Mouse (Mus musculus) T-helper 2 cell (primary cell): ENCODE results near the gene Ttc13.

Experiments used
- in situ Hi-C: fragments of 300-600 bp; cut with MboI, MseI; formaldehyde crosslinking; loops from one replicate; pipeline ENCODE4 v1.15.1; 2025; ENCODE audit warnings: high pct_unique_total_duplicates

The Ttc13 gene

GRCm38 (mm10) chr8:124704376-124704775 lies 17.4 kb downstream of the Ttc13 start:
- in situ Hi-C loops, result no loop called here

DNA sequence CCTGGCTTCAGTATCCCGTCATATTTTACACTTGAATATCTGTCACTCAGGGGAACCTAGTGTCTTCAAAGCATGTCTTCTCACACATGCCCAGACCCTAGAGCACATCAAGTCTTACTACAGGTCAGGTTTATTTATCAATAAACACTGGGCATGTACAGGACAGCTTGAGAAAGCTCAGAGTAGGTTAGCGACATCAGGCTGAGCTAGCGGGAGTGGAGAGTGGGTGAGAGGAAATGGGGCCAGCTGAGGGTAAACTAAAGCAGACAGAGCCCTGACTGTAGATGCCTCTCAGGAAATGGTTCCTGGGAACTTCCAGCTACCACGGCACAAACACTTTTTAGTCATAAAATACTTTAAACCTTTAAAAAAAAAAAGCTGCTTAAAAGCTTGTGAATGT lies 18.3 kb downstream of the Ttc13 start:
- in situ Hi-C loops, result no loop called here

- in situ Hi-C loops, result no loop called here
Measured at GRCm38 (mm10) chr8:124702183-124702582, 19.6 kb downstream of the Ttc13 start.

- in situ Hi-C loops, result no loop called here
Measured at GRCm38 (mm10) chr8:124701023-124701422, 20.8 kb downstream of the Ttc13 start.

DNA sequence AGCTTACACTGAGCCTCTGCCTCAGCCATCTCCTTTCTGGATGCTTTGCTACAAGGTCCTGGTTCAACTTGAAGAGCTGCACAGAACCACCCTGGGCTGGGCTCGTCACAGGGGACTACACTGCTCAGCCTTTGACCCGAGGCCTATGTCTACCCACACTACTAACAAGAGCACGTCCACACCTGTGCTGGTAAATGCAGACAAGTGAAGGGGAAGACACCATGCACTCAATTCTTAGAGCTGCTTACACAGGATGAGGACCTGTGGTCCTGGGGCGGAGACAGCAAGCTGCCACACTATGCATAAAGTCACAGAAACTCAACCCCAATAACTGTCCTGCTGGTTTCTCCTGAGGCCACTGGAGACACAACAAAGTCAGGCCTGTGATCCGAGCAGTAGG lies 21.5 kb downstream of the Ttc13 start:
- in situ Hi-C loops, result no loop called here

GRCm38 (mm10) chr8:124695424-124696100 lies 26.2 kb downstream of the Ttc13 start:
- in situ Hi-C loops, result no loop called here

GRCm38 (mm10) chr8:124691706-124692105 lies 30.1 kb downstream of the Ttc13 start:
- in situ Hi-C loops, result no loop called here

DNA sequence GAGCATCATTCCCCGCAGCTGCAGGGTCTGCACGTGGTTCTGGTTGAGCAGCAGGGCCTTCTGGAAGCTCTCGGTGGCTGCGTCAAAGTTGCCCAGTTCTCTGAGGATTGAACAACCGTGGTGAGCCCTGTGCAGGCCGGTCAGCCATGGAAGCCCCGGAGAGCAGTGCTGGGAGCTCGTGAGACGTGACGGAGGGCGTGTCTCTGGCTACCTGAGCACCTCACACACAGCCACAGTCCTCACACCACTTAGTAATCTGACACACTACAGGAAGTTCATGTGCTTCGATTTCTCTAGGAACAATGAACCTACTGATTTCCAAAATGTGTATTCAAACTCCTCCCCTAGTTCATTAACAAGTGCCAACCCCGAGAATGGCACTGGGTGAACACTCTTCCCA lies 32.9 kb downstream of the Ttc13 start:
- in situ Hi-C loops, result no loop called here

DNA sequence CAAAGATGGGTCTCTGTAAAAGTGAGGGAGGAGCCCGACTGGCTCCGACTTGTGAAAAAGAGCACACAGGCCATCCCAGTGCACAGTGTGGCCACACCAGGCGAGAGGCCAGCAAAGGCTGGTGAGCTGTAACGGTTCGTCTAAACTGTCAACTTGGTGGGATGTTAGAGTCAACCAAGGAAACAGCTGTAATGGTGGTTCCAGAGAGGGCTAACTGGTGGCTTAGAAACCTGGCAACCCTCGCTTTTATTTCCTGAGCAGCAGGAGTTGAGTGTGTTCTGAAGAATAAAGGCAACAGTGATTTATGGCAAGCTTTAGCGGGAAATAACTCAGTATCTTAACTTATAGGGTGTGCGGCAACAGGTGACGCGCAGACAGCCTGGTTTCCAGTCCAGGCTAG lies 39.6 kb downstream of the Ttc13 start:
- in situ Hi-C loops, result no loop called here

DNA sequence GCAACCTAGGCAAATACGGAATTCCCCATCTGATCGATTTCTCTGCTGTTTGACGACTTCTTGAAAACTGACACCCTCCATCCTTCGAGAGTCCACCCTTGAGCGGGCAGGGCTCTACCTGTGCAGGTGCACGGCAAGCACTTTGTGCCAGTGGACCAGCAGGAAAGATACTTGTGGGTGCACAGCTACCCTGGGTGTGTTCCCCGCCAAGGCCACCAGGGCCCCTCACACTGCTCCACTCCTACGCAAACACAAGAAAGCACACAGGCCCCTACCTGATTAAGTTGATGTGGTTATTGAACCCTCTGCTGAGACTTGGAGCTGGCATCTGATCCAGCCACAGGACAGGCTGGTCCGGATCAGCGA lies 40.0 kb downstream of the Ttc13 start:
- in situ Hi-C loops, result no loop called here

DNA sequence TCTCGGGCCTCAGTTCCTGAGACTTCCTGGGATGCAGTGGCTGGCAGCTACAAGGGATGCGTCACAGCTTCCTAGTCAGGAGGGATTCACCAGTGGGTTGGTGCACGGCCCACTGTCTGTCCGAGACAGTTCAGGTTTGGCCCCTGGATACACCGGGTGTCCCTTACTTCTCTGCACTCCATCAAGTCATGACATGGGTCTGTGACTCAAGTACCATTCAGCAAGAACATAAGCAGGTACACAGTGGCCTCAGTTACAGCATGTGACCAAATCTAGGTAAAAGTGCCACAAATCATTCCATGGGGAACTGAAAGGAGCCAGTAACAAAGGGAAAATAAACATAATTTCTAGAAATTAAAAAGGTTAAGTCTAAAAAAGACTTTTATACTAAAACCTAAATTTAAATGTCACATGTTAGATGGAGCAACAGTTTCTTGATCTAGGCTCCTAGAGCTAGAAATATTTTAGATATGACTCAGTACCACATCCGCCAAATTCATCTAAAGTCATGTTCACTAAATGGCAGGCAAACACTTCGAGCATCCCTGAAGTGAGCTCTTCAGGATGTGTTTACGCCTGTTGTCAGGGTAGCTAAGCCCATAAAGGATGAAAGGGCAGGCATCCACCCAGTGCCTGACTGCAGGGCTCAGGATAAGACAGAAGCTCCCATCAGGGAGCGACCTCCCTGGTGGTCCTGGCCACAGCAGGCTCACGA lies 40.5 kb downstream of the Ttc13 start:
- in situ Hi-C loops, result no loop called here

DNA sequence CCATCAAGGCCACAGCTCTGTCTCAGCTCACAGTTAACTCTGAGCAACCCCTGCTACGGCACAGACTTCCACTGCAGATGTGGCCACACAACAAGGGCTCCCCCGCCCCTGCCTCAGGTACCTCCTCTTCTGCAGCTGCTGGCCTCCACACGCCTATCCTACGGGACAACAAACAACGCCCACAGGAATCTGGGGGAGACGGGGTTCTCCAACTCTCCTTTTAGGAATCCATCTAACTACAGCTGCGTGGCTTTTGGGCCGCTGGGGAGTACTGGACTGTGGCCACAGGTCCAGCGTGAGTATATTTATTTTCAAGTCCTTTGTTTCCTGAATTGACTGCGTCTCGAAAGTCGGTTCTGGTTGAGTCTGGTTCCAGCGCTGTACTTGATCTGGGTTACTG lies 43.5 kb downstream of the Ttc13 start:
- in situ Hi-C loops, result no loop called here

DNA sequence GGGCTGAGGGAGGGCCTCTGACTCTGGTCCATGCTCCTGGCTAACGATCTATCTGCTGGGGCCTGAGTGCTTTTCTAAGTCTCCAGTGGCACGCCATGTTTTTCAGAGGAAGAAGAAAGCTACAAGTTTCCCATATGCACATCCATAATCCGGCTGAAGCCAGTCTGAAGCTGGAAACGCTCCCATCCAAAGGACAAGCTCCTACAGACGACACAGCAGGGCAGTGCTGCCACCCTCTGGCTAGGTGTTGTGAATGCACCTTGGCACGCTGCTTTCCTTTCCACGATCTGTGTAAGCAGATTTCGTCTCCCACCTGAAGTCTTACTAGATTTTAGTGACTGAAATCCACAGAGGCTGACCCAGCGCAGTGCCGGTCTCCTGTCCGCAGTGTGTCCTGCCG lies 44.3 kb downstream of the Ttc13 start:
- in situ Hi-C loops, result no loop called here

DNA sequence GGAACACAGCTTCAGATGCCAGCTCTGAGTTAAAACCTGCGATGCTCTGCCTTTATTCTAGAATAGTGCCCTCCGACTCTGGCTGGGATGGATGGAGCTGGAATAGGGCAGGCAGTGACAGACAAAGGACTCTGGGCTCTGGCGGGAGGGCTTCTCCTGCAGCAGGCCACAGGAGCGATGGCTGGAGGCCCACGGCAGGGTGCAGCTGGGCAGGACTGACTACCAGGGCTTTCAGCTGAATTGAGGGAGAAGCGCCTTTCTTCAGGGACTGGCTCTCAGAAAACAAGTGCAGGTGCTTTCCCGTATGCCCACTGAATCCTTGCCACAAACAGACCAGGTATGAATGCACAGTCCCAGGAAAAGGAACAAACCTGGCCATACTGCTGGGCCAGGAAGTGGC lies 44.7 kb downstream of the Ttc13 start:
- in situ Hi-C loops, result no loop called here

DNA sequence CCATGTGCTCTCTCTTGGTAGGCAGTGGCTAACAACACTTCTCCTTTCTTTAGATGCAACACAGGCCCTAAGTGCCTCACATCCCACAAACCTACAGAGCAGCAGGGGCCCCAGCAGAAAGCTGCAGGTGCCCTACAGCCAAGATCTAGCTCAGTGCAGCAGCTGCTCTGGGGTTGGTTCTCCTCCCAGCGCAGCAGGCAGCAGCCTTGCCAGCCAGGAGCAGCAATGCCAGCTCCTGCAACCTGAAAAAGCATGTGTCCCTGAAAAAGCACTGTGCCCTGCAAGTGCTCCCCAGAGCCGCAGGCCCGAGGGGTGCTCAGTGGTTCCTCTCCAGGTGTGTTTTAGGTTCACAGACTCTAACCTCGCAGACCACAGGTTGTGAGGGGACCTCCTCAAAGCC lies 45.1 kb downstream of the Ttc13 start:
- in situ Hi-C loops, result no loop called here

DNA sequence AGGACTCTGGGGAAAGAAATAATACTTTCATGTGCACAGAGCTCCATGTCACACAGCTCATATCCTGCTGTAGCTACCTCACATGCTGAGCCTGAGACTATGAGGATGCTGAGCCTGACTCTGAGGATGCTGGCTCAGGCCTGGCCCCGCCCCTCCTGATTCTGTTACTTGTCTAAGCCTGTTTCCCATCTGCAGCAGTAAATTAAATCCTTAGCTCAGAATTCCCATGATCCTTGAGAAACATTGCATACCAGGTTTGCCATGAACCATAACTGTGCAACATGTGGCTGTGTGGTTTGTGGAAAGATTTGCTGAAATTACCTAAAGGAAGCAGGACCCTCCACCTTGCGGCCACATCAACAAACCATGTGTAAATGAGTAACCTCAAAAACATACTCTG lies 49.4 kb downstream of the Ttc13 start:
- in situ Hi-C loops, result no loop called here

DNA sequence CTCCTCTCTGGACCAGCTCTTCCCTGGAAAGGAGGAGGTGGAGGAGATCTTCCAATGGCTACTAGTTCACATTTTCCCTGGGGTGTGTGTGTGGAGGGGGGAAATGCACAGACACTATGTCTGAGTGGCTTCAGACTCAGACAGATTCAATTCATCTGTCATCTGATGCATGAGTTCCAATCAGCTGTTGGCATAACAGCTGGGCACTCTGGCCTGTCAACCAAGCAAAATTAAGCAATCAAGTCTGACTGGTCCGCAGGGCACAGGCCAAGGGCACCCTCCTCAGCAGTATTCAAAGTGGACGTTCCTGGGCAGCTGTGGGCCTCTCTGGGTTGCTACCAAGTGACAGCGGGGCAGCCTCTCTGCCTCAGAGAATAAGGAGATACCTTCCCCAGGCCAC lies 53.0 kb downstream of the Ttc13 start:
- in situ Hi-C loops, result no loop called here

DNA sequence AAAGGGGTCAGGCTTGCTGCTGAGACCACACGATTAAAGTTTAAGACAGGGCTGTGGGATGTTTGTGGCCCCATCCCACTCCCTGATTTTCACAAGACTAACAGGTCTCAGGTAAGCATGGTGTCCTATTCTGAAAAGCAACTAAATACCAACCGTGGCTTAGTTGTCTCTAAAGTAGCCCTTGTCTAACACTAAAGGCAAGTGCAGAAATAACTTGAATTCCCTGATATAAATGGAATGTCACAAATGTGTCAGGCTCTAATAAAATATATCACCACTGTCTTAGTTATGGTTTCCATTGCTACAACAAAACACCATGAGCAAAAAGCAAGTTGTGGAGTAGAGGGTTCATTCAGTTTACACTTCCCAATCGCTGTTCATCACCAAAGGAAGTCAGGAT lies 57.4 kb downstream of the Ttc13 start:
- in situ Hi-C loops, result loop anchor here (5.0 kb wide), 1 partner anchor 47 kb away; no protein-coding TSS in a partner anchor

- in situ Hi-C loops, result loop anchor here (5.0 kb wide), 1 partner anchor 47 kb away; no protein-coding TSS in a partner anchor
Measured at GRCm38 (mm10) chr8:124663874-124664230, 57.9 kb downstream of the Ttc13 start.

DNA sequence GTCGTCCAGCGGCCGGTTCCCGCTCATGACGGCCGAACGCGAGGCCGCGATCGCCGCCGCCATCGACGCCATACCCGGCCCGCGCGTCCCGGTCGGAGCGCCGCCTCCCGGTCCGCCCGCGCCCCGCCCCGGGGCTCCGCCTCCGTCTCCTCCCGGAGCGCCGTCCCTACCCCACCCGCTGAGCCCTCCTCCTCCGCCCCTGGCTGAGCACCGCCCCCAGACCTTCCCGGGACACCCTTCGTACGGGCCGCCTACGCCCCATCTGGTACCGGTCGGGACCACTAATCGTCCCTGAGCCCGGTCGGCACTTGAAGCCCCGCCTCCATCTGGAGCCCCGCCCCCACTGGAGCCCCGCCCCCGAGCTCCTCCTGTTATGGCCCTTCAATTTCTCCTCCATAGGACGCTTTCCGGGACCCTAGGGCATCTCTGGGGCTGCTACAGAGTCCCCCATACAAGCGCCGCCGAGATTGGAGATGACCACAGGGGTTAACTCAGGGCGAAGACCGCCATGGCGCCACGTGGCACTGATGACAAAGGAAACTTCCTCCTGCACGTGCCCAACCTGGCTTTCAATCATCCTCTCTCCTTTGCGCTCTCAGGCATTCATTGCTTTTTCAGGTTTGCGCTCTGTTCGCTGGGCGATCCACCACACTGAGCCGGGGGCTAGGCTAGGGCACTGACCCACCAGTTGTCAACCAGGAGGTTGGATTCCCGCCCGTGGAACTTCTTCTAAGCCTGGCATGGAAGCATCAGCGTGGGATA lies 58.5 kb downstream of the Ttc13 start, which contains the start of gene 2310022B05Rik:
Gene 2310022B05Rik, minus strand, starts transcription at position 258 of the 762 bp plus-strand sequence.
- in situ Hi-C loops, result loop anchor here (5.0 kb wide), 1 partner anchor 46 kb away; no protein-coding TSS in a partner anchor

- in situ Hi-C loops, result loop anchor here (5.0 kb wide), 1 partner anchor 45 kb away; no protein-coding TSS in a partner anchor
Measured at GRCm38 (mm10) chr8:124662446-124663111, 59.2 kb downstream of the Ttc13 start.

DNA sequence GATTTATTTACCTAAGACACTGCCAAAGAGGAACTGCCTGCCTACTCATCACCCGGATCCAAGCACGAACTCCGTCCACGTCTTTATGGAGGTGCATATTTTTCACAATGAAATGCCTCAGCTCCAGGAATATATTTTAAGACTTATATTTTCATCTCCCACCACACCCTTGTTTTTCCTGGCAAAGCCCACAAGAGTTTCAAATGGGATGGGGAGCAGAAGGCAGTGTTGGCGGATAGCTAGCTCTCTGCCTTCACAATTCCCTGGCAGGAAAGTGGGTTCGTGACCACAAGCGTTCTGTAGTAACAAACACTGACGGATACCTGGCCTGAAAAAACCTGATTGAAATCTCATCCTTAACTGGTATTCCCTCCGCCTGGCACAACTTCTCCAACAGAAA lies 60.0 kb downstream of the Ttc13 start:
- in situ Hi-C loops, result loop anchor here (5.0 kb wide), 1 partner anchor 44 kb away; no protein-coding TSS in a partner anchor
